Mouse (Mus musculus) C2C12 (cell line): ENCODE results near the gene BC005561. TPM values are rescaled to one million over a fixed set of nuclear protein-coding genes. Genes with fewer than 3 reads are reported as not detected.
"Not testable (repeated sequence)": the region's sequence is repeated elsewhere in the genome, so short reads cannot be mapped to it uniquely, and the experiment has no call there.

Experiments used
- H3K27me3 ChIP-seq: one replicate; pipeline ENCODE4 v1.6.1; 2011; ENCODE audit not compliant: control insufficient read depth, insufficient read depth, insufficient read length
- H3K36me3 ChIP-seq: one replicate; pipeline ENCODE4 v1.6.1; 2011; ENCODE audit not compliant: control insufficient read depth, insufficient read depth
- H3K4me3 ChIP-seq: one replicate; pipeline ENCODE4 v1.5.1; 2011; ENCODE audit warnings: mild to moderate bottlenecking, control low read depth; ENCODE audit not compliant: poor library complexity, insufficient read depth, severe bottlenecking
- H3K79me2 ChIP-seq: one replicate; pipeline ENCODE4 v1.6.1; 2011; ENCODE audit not compliant: control insufficient read depth, insufficient read depth
- H3K79me3 ChIP-seq: one replicate; pipeline ENCODE4 v1.6.1; 2011; ENCODE audit warnings: low read depth, control low read depth
- H3ac ChIP-seq: one replicate; pipeline ENCODE3; 2011; ENCODE audit warnings: low read depth; ENCODE audit not compliant: control insufficient read depth, insufficient read length
- CEBPB ChIP-seq: IDR thresholded peaks from one replicate; pipeline ENCODE4 v1.6.1; 2011; ENCODE audit warnings: low read depth, mild to moderate bottlenecking, control low read depth, moderate library complexity
- CTCF ChIP-seq: IDR thresholded peaks from one replicate; pipeline ENCODE4 v1.5.1; 2011; ENCODE audit not compliant: control insufficient read depth, insufficient read depth, insufficient read length
- FOSL1 ChIP-seq: IDR thresholded peaks from one replicate; pipeline ENCODE4 v1.8.0; 2011; ENCODE audit warnings: mild to moderate bottlenecking, low read length; ENCODE audit not compliant: poor library complexity, insufficient read depth, severe bottlenecking
- MAX ChIP-seq: IDR thresholded peaks from one replicate; pipeline ENCODE4 v1.6.1; 2011; ENCODE audit warnings: mild to moderate bottlenecking, control low read depth
- MYOD1 ChIP-seq: IDR thresholded peaks from one replicate; pipeline ENCODE4 v1.6.1; 2011; ENCODE audit warnings: low read depth; ENCODE audit not compliant: control insufficient read depth, insufficient read length
- MYOG ChIP-seq: IDR thresholded peaks from one replicate; pipeline ENCODE4 v1.6.1; 2011; ENCODE audit not compliant: control insufficient read depth, insufficient read length; ENCODE audit errors: extremely low read depth
- USF1 ChIP-seq: IDR thresholded peaks from one replicate; pipeline ENCODE4 v1.6.1; 2011; ENCODE audit warnings: low read depth, mild to moderate bottlenecking, control low read depth, moderate library complexity
- polyA plus RNA-seq: library from polyadenylated mRNA; unstranded; fragments of >200 nt; fragmentation: generic; extraction: Trizol; gene quantifications from one replicate; pipeline ENCODE4 v1.2.1, GENCODE M21; 2012; ENCODE audit warnings: missing spikeins

The BC005561 gene
- polyA plus RNA-seq, 1 experiment = 0.60 TPM

DNA sequence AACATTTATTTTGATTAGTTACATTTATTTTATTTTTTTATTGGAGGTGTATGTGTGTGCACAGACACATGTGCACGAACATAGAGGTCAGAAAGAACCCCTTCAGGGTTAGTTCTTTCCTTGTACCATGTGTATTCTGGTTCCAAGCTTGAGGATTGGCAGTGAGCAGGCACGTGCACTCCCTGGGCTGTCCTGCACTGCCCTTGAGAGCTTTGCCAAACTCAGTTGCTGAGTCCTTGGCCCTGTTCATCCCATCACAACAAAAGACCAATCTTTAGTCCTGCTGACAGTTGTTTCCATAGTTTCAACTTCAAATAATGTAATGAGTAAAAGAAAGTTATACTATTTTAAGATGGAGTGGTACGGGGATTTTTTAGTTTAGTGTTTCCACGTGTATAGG, 31.2 kb downstream of the BC005561 start:
- H3ac ChIP-seq = no peak overlapping the region
- H3K79me3 ChIP-seq = no peaks in the 10 kb centered on the region
- no peaks in the 10 kb centered on the region for H3K79me2 ChIP-seq
- no peak overlapping the region for H3K4me3 ChIP-seq
- TF ChIP-seq CEBPB = no peak
- TF ChIP-seq USF1 = no peak
- TF ChIP-seq MAX = no peak
- no peak for TF ChIP-seq MYOG
- no peak for TF ChIP-seq MYOD1
- no peak for TF ChIP-seq CTCF
- TF ChIP-seq FOSL1 = no peak
- peaks cover 8% of the 10 kb centered on the region for H3K36me3 ChIP-seq
- no peaks in the 10 kb centered on the region for H3K27me3 ChIP-seq

DNA sequence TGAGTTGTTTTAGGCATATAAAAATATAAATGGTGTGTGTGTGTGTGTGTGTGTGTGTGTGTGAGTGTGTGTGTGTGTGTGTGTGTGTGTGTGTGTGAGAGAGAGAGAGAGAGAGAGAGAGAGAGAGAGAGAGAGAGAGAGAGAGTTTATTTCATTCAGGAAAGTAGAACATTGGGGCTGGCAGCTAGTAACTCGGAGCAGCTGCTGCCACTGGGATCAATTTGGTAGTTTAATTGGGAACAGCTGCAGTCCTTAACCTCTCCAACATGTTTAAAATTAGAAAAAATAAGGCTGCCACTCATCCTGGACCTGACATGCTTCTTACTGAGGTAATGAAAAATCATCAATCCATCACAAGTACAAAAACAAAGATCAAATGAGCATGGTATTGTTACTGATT, 59.9 kb downstream of the BC005561 start:
- H3K27me3 ChIP-seq, H3K79me2 ChIP-seq, H3ac ChIP-seq, H3K36me3 ChIP-seq, H3K79me3 ChIP-seq, H3K4me3 ChIP-seq: not testable (repeated sequence)

DNA sequence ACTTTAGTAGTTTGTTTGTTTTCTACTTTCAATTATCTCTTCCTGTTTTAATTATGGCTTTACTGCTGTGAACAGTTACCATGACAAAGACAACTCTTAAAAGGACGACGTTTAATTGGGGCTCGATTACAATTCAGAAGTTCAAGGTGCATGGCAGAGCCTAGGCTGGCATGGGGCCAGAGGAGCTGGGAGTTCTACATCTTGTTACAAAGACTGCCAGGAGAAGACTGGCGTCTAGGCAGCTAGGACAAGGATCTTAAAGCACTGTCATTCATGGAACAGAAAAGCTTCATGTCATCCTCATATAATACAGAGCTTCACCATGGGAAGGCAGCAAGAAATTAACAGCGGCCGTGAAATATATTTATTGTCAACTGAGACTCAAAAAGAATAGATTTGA, 62.6 kb downstream of the BC005561 start:
- TF ChIP-seq FOSL1 (no peak), USF1 (no peak), MYOD1 (no peak), MYOG (no peak), MAX (no peak), CEBPB (no peak), CTCF (no peak)
- Histone ChIP-seq H3K79me3 (peaks cover 1% of the 10 kb centered on the region), H3K4me3 (no peak overlapping the region), H3K27me3 (no peaks in the 10 kb centered on the region), H3K79me2 (no peaks in the 10 kb centered on the region), H3K36me3 (no peaks in the 10 kb centered on the region), H3ac (no peak overlapping the region)

DNA sequence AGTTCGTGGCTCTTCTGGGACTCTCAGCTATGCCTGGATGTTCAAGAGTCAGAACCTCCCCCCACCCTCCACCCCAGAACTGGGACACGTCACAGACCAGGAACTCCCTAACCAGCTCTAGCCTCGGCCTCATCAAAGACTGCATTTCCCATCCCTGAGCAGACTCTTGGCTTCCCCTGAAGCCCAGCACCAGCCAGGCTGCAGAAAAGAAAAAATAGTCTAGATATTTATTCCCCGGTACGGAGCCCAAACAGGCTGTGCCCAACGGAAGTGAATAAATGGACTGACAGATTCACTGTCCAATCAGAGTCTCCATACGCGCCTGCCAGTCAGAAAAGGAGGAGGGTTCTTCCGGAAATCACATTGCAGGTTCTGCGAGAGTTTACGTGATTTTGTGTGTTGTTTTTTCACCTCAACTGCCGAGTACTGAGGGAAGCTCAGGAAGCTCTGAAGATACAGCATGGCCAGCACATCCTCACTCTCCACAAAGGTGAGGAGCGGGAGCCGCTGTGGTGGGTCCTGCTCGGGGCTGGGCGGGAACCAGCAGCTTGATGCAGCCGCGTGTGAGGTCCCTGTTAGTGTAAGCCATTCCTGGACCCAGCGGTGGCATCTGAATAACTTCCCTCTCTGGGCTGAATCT, 63.2 kb downstream of the BC005561 start:
- not testable (repeated sequence) for H3ac ChIP-seq, H3K79me3 ChIP-seq, H3K27me3 ChIP-seq, H3K36me3 ChIP-seq, H3K79me2 ChIP-seq
- H3K4me3 ChIP-seq = peak overlapping the region; percentile 43

Other genes starting within 250 kb of the BC005561 start
- not detected for gene Ibsp, start 209.2 kb upstream of the BC005561 start, polyA plus RNA-seq
- not detected for gene Mepe, start 183.0 kb upstream of the BC005561 start, polyA plus RNA-seq
- gene Spp1, start 73.2 kb upstream of the BC005561 start, polyA plus RNA-seq = 1,843 TPM
- gene Pkd2, start 48.9 kb upstream of the BC005561 start, polyA plus RNA-seq = 6.1 TPM